ENCODE assay signal across 8 mouse cellular contexts in the genomic region with DNA sequence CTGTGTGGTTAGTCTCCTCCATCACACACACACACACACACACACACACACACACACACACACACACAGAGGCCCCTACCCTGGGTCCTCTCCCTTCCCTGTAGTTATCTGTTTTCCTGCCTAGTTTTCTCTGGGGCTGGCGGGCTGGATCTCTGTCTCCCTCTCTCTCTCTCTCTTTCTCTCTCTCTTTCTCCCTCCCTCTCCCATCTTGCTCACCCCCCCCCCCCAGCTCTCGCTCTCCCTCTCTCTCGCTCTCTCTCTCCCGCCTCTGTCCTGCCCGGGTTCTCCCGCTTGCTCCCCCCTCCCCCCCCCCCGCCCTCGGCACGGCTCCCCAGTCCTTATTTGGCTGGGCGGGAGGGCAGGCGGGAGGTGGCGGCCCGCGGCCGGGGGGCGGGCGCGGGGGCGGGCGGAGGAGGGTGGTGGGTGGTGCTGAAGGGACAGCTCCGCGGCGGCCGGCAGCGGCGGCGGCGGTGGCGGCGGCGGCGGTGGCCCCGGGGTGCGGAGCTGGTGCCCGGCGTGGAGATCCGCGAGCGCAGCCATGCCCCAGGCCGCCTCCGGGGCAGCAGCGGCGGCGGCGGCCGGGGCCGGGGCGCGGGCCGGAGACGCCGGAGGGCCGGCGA. TPM values are rescaled to one million over a fixed set of nuclear protein-coding genes. Genes with fewer than 3 reads are reported as not detected.
DNase-seq lines count a peak whose midpoint lies in the region; ATAC-seq and TF ChIP-seq lines count a peak whose summit lies in the region.

Kcnk3 (plus strand) TSS at position 490 of the 620 bp plus-strand sequence.

- peak within 1 kb of the TSS; percentile 67 for H3K9ac ChIP-seq in forebrain, embryonic 12.5 days

- TF ChIP-seq CTCF in brain, embryonic 14.5 days (IDR thresholded peaks at IDR 0.05; ENCODE audit: borderline replicate concordance, extremely low read depth, insufficient read depth, insufficient read length) = no peak

- peaks cover 66% of the 10 kb centered on the region for H3K27me3 ChIP-seq in forebrain, embryonic 12.5 days

- DNase-seq in Muller cell, postnatal 12 days (ENCODE audit: inconsistent ontology term) = peak; percentile 81
- peak; percentile 50 for DNase-seq in brain, embryonic 14.5 days (ENCODE audit: low read depth)
- DNase-seq in heart, postnatal 14 days = peak; percentile 88 to 89
- DNase-seq in large intestine, adult 2 months (ENCODE audit: low read depth, low spot score) = no peak
- peak; percentile 86 for DNase-seq in lung, postnatal 10 days
- peak; percentile 39 for DNase-seq in retina, postnatal 7 days (ENCODE audit: low read depth, low spot score)

- TF ChIP-seq POLR2A in brain, embryonic 14.5 days (IDR thresholded peaks at IDR 0.05; ENCODE audit: borderline replicate concordance, extremely low read depth, insufficient read depth, insufficient read length, poor library complexity, severe bottlenecking) = no peak

- no peaks in the 10 kb centered on the region for H3K36me3 ChIP-seq in forebrain, embryonic 12.5 days (replicated peaks)

- H3K4me2 ChIP-seq in forebrain, embryonic 12.5 days = peak within 1 kb of the TSS; percentile 97

- H3K27ac ChIP-seq in forebrain, embryonic 12.5 days = 0 out of 2 replicates have a peak within 1 kb of the TSS, but pooled peaks have one; percentile 36

- peak; percentile 77 for ATAC-seq in forebrain, embryonic 12.5 days (ENCODE audit: low FRiP score)
- ATAC-seq in monocyte, adult 5-6 weeks (replicated peaks; ENCODE audit: insufficient number of reproducible peaks, low FRiP score, low TSS enrichment, poor library complexity, severe bottlenecking) = no peak

- H3K9me3 ChIP-seq in forebrain, embryonic 12.5 days = no peaks in the 10 kb centered on the region

- H3K4me1 ChIP-seq in forebrain, embryonic 12.5 days = peaks cover 11% of the 10 kb centered on the region

- intact Hi-C loops in heart, postnatal 14 days (cut with DNase I) = loop anchor here (5.0 kb wide), 2 partner anchors 35 to 70 kb away; no protein-coding TSS in a partner anchor

- 1% methylated on average over 22 of the region's 54 CpGs for WGBS in forebrain, embryonic 12.5 days
- WGBS in large intestine, adult 2 months = under 1% methylated on average over 36 of the region's 54 CpGs

- peak within 1 kb of the TSS; percentile 51 for H3K4me3 ChIP-seq in forebrain, embryonic 12.5 days (replicated peaks)

RNA-seq across cellular contexts. Expression of gene Kcnk3, which starts in this region (rescaled TPM):
- polyA plus RNA-seq in brain, embryonic 14.5 days (2012; rRNA removed) = 5.5 and 10.9 TPM in 2 replicates
- 0.54 and 0.64 TPM in 2 replicates for polyA plus RNA-seq in forebrain, embryonic 12.5 days (2016; fragmentation: Nextera tagmentation; extraction: Ambion mirVana)
- 100 to 1,000 TPM; 181 to 186 TPM for total RNA-seq in heart, postnatal 14 days (2021)
- polyA plus RNA-seq in large intestine, adult 2 months (2012; rRNA removed) = 11.4 and 12.4 TPM in 2 replicates
- 0.10 TPM in 1 of 3 replicates, not detected in the others for total RNA-seq in monocyte, adult 5-6 weeks (2017)

Comparison
In these comparisons a context has a peak if more than half of its experiments do, and no peak if none do; other contexts are left out.
1. RNA of gene Kcnk3 (total RNA-seq): 181 to 186 TPM in heart, postnatal 14 days; 0.10 TPM in monocyte, adult 5-6 weeks; every median in the first group is over 100 times any median in the second.
2. Peak in ATAC-seq, H3K4me3 ChIP-seq, H3K27ac ChIP-seq, H3K9ac ChIP-seq and H3K4me2 ChIP-seq in forebrain, embryonic 12.5 days; RNA of the gene not detected or under 1 TPM.